Mouse (Mus musculus) myocyte (in vitro differentiated cells): ENCODE results near the gene Ankra2. TPM values are rescaled to one million over a fixed set of nuclear protein-coding genes. Genes with fewer than 3 reads are reported as not detected.
A peak's percentile ranks its signal among the peaks of the same experiment; 100 is the strongest.

Experiments
- H3K27me3 ChIP-seq: one replicate; pipeline ENCODE4 v1.6.1; 2011; ENCODE audit not compliant: control insufficient read depth, insufficient read depth, insufficient read length
- H3K36me3 ChIP-seq: one replicate; pipeline ENCODE4 v1.6.1; 2011; ENCODE audit not compliant: control insufficient read depth, insufficient read depth
- H3K4me2 ChIP-seq: one replicate; pipeline ENCODE4 v1.6.1; 2011; ENCODE audit warnings: low read depth, control low read depth
- H3K4me3 ChIP-seq: one replicate; pipeline ENCODE4 v1.5.1; 2011; ENCODE audit warnings: mild to moderate bottlenecking, control low read depth, moderate library complexity
- H3K79me2 ChIP-seq: one replicate; pipeline ENCODE4 v1.6.1; 2011; ENCODE audit not compliant: control insufficient read depth, insufficient read depth
- H3ac ChIP-seq: one replicate; pipeline ENCODE4 v1.6.1; 2011; ENCODE audit not compliant: control insufficient read depth, insufficient read length
- CEBPB ChIP-seq: IDR thresholded peaks from 2 replicates; pipeline ENCODE4 v1.6.1; 2011; ENCODE audit warnings: mild to moderate bottlenecking, moderate library complexity; ENCODE audit not compliant: poor library complexity, insufficient read depth, severe bottlenecking
- E2F4 ChIP-seq: IDR thresholded peaks from one replicate; pipeline ENCODE4 v1.6.1; 2011; ENCODE audit warnings: mild to moderate bottlenecking, control low read depth, moderate library complexity; ENCODE audit not compliant: insufficient read depth
- MAX ChIP-seq: IDR thresholded peaks from one replicate; pipeline ENCODE4 v1.6.1; 2011; ENCODE audit warnings: low read depth, mild to moderate bottlenecking, control low read depth
- MYOD1 ChIP-seq, 3 experiments: IDR thresholded peaks; one replicate each; pipeline ENCODE4 v1.6.1; 2011; ENCODE audit warnings: control low read depth in 2 of 3, low read depth in 2 of 3, mild to moderate bottlenecking in 2 of 3, moderate library complexity in 1 of 3; ENCODE audit not compliant: insufficient read length in 2 of 3, control insufficient read depth in 1 of 3
- MYOG ChIP-seq, 3 experiments: IDR thresholded peaks; one replicate each; pipeline ENCODE4 v1.6.1; 2011; ENCODE audit warnings: control low read depth in 2 of 3, low read depth in 2 of 3, mild to moderate bottlenecking in 2 of 3; ENCODE audit not compliant: insufficient read length in 2 of 3, control insufficient read depth in 1 of 3, insufficient read depth in 1 of 3
- POLR2A ChIP-seq: IDR thresholded peaks from one replicate; pipeline ENCODE4 v1.6.1; 2011; ENCODE audit warnings: low read depth, mild to moderate bottlenecking, control low read depth, moderate library complexity; ENCODE audit not compliant: insufficient read length
- POLR2AphosphoS2 ChIP-seq: IDR thresholded peaks from one replicate; pipeline ENCODE4 v1.6.1; 2011; ENCODE audit warnings: low read depth, control low read depth; ENCODE audit not compliant: insufficient read length
- REST ChIP-seq: IDR thresholded peaks from one replicate; pipeline ENCODE4 v1.6.1; 2011; ENCODE audit warnings: mild to moderate bottlenecking, control low read depth, moderate library complexity; ENCODE audit not compliant: insufficient read depth, insufficient read length
- SRF ChIP-seq: IDR thresholded peaks from one replicate; pipeline ENCODE4 v1.6.1; 2011; ENCODE audit warnings: low read depth; ENCODE audit not compliant: control insufficient read depth, insufficient read length
- TCF12 ChIP-seq: IDR thresholded peaks from one replicate; pipeline ENCODE4 v1.6.1; 2011; ENCODE audit warnings: mild to moderate bottlenecking, control low read depth; ENCODE audit not compliant: poor library complexity, insufficient read depth, severe bottlenecking
- TCF3 ChIP-seq: IDR thresholded peaks from one replicate; pipeline ENCODE4 v1.6.1; 2011; ENCODE audit warnings: low read depth, control low read depth; ENCODE audit not compliant: insufficient read length
- USF1 ChIP-seq: IDR thresholded peaks from one replicate; pipeline ENCODE4 v1.6.1; 2011; ENCODE audit warnings: low read depth, mild to moderate bottlenecking, control low read depth, moderate library complexity
- polyA plus RNA-seq: library from polyadenylated mRNA; unstranded; fragments of >200 nt; fragmentation: generic; extraction: Trizol; gene quantifications from one replicate; pipeline ENCODE4 v1.2.1, GENCODE M21; 2012; ENCODE audit warnings: missing spikeins

The Ankra2 gene
- polyA plus RNA-seq, result 9.0 TPM

DNA sequence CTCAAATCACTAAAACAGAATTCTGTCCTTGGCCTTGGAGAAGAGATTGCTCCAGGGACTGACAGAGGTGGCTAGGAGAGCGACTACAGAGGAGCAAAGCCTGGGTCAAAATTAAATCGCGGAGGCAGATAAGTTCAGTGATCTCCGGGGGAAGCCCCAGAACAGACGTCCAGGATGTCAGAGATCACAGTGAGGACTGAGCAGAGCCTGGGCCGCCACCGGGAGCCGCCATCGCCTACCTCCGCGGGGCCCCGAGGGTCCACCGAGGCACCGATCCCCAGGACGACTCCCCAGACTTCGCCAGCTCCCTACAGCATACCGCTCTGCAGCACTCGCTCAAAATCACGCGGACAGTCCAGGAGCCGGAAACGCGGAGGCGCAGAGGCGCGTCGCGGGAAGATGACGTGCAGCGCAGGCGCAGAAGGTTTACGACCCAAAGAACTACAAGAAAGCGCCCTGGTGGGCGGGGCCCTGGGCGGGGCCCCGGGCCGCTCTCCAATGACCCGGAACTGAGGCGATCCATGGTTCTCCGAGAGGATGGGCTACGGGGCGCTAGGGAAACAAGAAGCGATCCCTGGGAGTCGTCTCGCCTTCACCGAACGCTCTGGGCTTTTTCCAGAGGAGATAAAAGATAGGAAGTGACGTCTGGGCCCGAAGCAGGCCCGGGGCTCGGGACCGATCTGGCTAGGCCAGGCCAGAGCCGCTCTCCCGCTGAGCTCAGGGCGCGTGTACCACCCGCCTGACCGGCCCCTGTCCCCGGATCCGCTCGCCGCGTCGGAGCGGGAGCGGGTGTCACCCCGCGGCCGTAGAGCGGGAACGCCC is at the start of gene Ankra2, which contains the start of gene Utp15:
Gene Ankra2, plus strand, starts transcription at position 439 of the 822 bp plus-strand sequence.
Gene Utp15, minus strand, starts transcription at position 406 of the 822 bp plus-strand sequence.
- TF ChIP-seq POLR2A (peak; percentile 91), POLR2AphosphoS2 (peak; percentile 83), MYOD1 (IDR thresholded peaks at IDR 0.05; ENCODE audit: control insufficient read depth in 1 of 3, insufficient read length in 2 of 3, low read depth in 2 of 3) (peak in 2 of 3 experiments; percentile 1 to 57), E2F4 (peak; percentile 75), MYOG (IDR thresholded peaks at IDR 0.05; ENCODE audit: control insufficient read depth in 1 of 3, insufficient read depth in 1 of 3, insufficient read length in 2 of 3, low read depth in 2 of 3) (peak in 1 of 3 experiments; percentile 31), USF1 (peak; percentile 49), SRF (peak; percentile 82), TCF3 (no peak), TCF12 (no peak), MAX (peak; percentile 56)
- peak within 1 kb of the TSS; percentile 72 for H3K4me3 ChIP-seq
- H3ac ChIP-seq, result peak within 1 kb of the TSS; percentile 82
- no peaks in the 10 kb centered on the region for H3K27me3 ChIP-seq
- H3K36me3 ChIP-seq, result peaks cover 27% of the 10 kb centered on the region
- H3K4me2 ChIP-seq, result peak within 1 kb of the TSS; percentile 91
- peaks cover 23% of the 10 kb centered on the region for H3K79me2 ChIP-seq

DNA sequence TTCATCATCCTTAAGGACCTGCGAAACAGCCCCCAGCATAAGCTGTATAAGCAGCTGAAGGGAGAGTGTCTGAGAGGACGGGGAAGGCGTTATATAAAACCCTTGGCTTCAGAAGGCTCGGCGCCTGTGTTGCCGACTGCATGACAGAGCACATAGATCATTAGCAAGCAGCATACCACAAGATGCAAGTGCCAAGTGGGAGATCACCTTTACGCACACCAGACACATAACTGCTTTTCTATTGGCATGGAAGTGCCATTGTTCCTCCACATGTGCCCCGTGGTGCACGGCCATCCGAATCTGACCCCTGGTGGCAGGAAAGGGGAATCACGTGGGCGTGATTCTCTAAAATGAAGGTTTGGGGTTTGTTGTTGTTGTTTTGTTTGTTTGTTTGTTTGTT is 40.0 kb upstream of the Ankra2 start:
- H3K36me3 ChIP-seq, result no peaks in the 10 kb centered on the region
- H3K4me2 ChIP-seq, result no peak overlapping the region

DNA sequence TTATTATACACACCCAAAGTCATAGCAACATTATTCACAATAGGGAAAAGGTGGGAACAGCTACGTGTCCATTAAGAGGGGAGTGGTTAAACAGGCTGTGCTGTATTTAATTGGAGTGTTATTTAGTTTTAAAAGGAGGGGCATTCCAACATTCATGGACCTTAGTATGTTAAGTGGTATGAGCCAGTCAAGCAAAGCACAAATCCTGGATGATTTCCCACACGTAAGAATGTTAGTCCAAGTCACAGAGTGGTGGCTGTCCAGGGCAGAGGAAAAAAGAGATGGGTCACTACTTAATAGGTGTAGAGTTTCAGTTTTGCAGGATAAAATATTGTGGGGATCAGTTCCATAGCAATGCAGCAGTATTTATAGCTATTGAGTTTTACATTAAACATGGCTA is 36.6 kb upstream of the Ankra2 start:
- H3K4me3 ChIP-seq, result no peak overlapping the region

More for the DNA sequence above, 40.0 kb upstream of the Ankra2 start:
- H3K27me3 ChIP-seq, result peaks cover 46% of the 10 kb centered on the region
- H3K79me2 ChIP-seq, result no peaks in the 10 kb centered on the region
- H3K4me3 ChIP-seq, result no peak overlapping the region
- peak; percentile 69 for TF ChIP-seq USF1
- no peak for TF ChIP-seq E2F4
- no peak for TF ChIP-seq MYOD1 (IDR thresholded peaks at IDR 0.05; ENCODE audit: control insufficient read depth in 1 of 3, insufficient read length in 2 of 3, low read depth in 2 of 3)
- no peak for TF ChIP-seq POLR2AphosphoS2
- TF ChIP-seq TCF12, result no peak
- no peak for TF ChIP-seq POLR2A
- TF ChIP-seq TCF3, result no peak
- TF ChIP-seq MYOG (IDR thresholded peaks at IDR 0.05; ENCODE audit: control insufficient read depth in 1 of 3, insufficient read depth in 1 of 3, insufficient read length in 2 of 3, low read depth in 2 of 3), result no peak
- H3ac ChIP-seq, result no peak overlapping the region

DNA sequence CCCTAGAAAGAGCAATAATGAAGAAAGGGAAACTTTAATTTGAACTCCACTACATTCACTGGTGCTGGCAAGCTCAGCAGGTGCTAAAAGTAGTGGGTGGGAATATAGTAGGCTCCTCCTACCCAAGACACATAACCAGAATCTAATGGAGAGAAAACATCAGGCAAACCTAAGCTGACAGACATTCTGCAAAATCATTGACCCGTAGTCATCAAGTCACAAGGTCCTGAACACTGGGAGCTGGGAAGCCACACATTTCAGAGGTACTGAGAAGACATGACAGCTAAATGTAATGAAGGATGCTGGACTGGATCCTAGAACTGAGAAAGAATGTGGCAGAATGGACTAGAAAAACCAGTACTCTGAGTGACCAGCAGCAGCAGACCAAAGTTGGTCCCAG is 32.4 kb upstream of the Ankra2 start:
- Histone ChIP-seq H3K27me3 (peaks cover 11% of the 10 kb centered on the region), H3ac (no peak overlapping the region), H3K79me2 (no peaks in the 10 kb centered on the region), H3K4me3 (no peak overlapping the region), H3K36me3 (no peaks in the 10 kb centered on the region), H3K4me2 (no peak overlapping the region)
- TF ChIP-seq REST (no peak), POLR2A (no peak), TCF3 (no peak), MAX (no peak), CEBPB (no peak), POLR2AphosphoS2 (no peak), TCF12 (no peak), MYOG (IDR thresholded peaks at IDR 0.05; ENCODE audit: control insufficient read depth in 1 of 3, insufficient read depth in 1 of 3, insufficient read length in 2 of 3, low read depth in 2 of 3) (no peak)

More for the DNA sequence above, 36.6 kb upstream of the Ankra2 start:
- H3K36me3 ChIP-seq, result no peaks in the 10 kb centered on the region
- no peak for TF ChIP-seq CEBPB
- no peak for TF ChIP-seq E2F4
- no peak for TF ChIP-seq MAX
- TF ChIP-seq MYOG (IDR thresholded peaks at IDR 0.05; ENCODE audit: control insufficient read depth in 1 of 3, insufficient read depth in 1 of 3, insufficient read length in 2 of 3, low read depth in 2 of 3), result no peak
- TF ChIP-seq POLR2A, result no peak
- H3ac ChIP-seq, result no peak overlapping the region
- H3K4me2 ChIP-seq, result no peak overlapping the region
- H3K79me2 ChIP-seq, result no peaks in the 10 kb centered on the region
- H3K27me3 ChIP-seq, result peaks cover 28% of the 10 kb centered on the region

DNA sequence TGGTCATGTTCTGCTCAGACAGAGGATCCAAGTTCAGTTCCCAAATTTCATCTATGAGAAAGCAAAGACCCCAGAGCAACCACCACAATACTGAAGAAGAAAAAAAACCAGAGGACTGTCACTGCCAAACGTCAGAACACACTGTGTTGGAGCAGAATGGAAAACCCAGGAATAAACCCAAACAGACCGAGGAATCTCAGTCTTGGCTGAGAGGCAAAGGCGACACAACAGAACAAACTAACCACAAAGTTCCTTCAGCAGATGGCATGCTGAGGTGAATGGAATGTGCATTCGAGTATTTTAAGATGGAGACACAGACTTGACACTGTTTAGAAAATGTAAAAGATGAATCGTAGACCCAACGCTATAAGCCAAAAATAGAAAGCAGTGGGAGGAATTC is 27.4 kb upstream of the Ankra2 start:
- H3K79me2 ChIP-seq, result no peaks in the 10 kb centered on the region
- no peak for TF ChIP-seq CEBPB
- TF ChIP-seq E2F4, result no peak
- TF ChIP-seq TCF12, result no peak
- TF ChIP-seq SRF, result no peak
- no peak for TF ChIP-seq MAX
- TF ChIP-seq USF1, result no peak
- H3K4me3 ChIP-seq, result no peak overlapping the region
- H3K36me3 ChIP-seq, result no peaks in the 10 kb centered on the region
- H3K27me3 ChIP-seq, result peaks cover 12% of the 10 kb centered on the region
- no peak overlapping the region for H3ac ChIP-seq
- H3K4me2 ChIP-seq, result no peak overlapping the region
